Mouse (Mus musculus) kidney, postnatal 0 days (tissue): ENCODE measurements around the gene Heatr5a. TPM values are rescaled to one million over a fixed set of nuclear protein-coding genes. Genes with fewer than 3 reads are reported as not detected.

Source experiments
- ATAC-seq: fragments of 200-750 bp; cut with Nextera tagmentation; replicated peaks from 2 replicates; pipeline ENCODE4 v1.8.0; 2017; ENCODE audit warnings: low read depth, moderate number of reproducible peaks, moderate TSS enrichment, moderate library complexity; ENCODE audit not compliant: low FRiP score
- DNase-seq: peaks from one replicate; pipeline ENCODE4 v3.0.0-alpha.2; 2016; ENCODE audit warnings: low spot score
- H3K27ac ChIP-seq: fragments of 300-500 bp; sonication (generic); 2 replicates; pipeline ENCODE4 v1.5.1; 2014; ENCODE audit warnings: mild to moderate bottlenecking
- H3K27me3 ChIP-seq: fragments of 300-500 bp; sonication (generic); 2 replicates; pipeline ENCODE4 v1.6.1; 2014; ENCODE audit warnings: low read length, mixed read lengths; ENCODE audit not compliant: insufficient read depth
- H3K36me3 ChIP-seq: fragments of 300-500 bp; sonication (generic); 2 replicates; pipeline ENCODE4 v1.6.1; 2014; ENCODE audit warnings: low read length, mixed read lengths; ENCODE audit not compliant: insufficient read depth
- H3K4me1 ChIP-seq: fragments of 300-500 bp; sonication (generic); replicated peaks from 2 replicates; pipeline ENCODE4 v1.6.1; 2014; ENCODE audit warnings: antibody characterized with exemption, low read length, mixed read lengths; ENCODE audit not compliant: insufficient read depth
- H3K4me2 ChIP-seq: fragments of 300-500 bp; sonication (generic); 2 replicates; pipeline ENCODE4 v1.6.1; 2014; ENCODE audit warnings: mild to moderate bottlenecking, low read length, moderate library complexity, mixed read lengths
- H3K4me3 ChIP-seq: fragments of 300-500 bp; sonication (generic); replicated peaks from 2 replicates; pipeline ENCODE4 v1.5.1; 2014; ENCODE audit warnings: low read depth, low read length
- H3K9ac ChIP-seq: fragments of 300-500 bp; sonication (generic); 2 replicates; pipeline ENCODE4 v1.6.1; 2014; ENCODE audit warnings: low read depth, low read length
- H3K9me3 ChIP-seq: fragments of 300-500 bp; sonication (generic); replicated peaks from 2 replicates; pipeline ENCODE4 v1.6.1; 2016; ENCODE audit warnings: low read length, inconsistent platforms, mixed read lengths
- CTCF ChIP-seq: IDR thresholded peaks from 2 replicates; pipeline ENCODE4 v1.5.1; 2016; ENCODE audit warnings: antibody characterized with exemption, low read depth, mild to moderate bottlenecking, moderate library complexity
- WGBS: fragments of 180-500 bp; shearing (Covaris S2); extraction: QIAGEN DNeasy Blood & Tissue Kit; methylation state at CpG from one replicate; pipeline ENCODE4 v1.1.7; 2014; 5-methylcytosine and 5-hydroxymethylcytosine counted together
- polyA plus RNA-seq: library from polyadenylated mRNA; unstranded; fragments of >200 nt; fragmentation: Nextera tagmentation; extraction: Ambion mirVana; gene quantifications from 2 replicates; pipeline ENCODE4 v1.2.1, GENCODE M21; 2015

Heatr5a gene
- polyA plus RNA-seq = 3.7 and 4.3 TPM in 2 replicates

- WGBS = under 1% methylated on average over 50 of the region's 53 CpGs
- DNase-seq = peak; percentile 95
- peak within 1 kb of the TSS; percentile 96 for H3K4me3 ChIP-seq
Observed at GRCm38 (mm10) chr12:51971070-51971664, at the start of gene Heatr5a. Heatr5a (minus strand) TSS chr12:51971321.

GRCm38 (mm10) chr12:52014494-52015029 lies 43.4 kb upstream of the Heatr5a start:
- no peak overlapping the region for H3K9ac ChIP-seq
- DNase-seq = peak; percentile 46
- no peak overlapping the region for H3K27ac ChIP-seq
- no peaks in the 10 kb centered on the region for H3K36me3 ChIP-seq
- H3K4me1 ChIP-seq = 0 out of 2 replicates have a peak, but pooled peaks cover 4% of the 10 kb centered on the region
- TF ChIP-seq CTCF = no peak
- H3K9me3 ChIP-seq = no peaks in the 10 kb centered on the region
- no peak overlapping the region for H3K4me2 ChIP-seq
- H3K4me3 ChIP-seq = no peak overlapping the region
- no peak for ATAC-seq
- no peaks in the 10 kb centered on the region for H3K27me3 ChIP-seq
- 60% methylated on average over 7 of the region's 7 CpGs for WGBS

More at GRCm38 (mm10) chr12:51971070-51971664, at the start of gene Heatr5a:
- H3K27ac ChIP-seq = peak within 1 kb of the TSS; percentile 90
- TF ChIP-seq CTCF = no peak
- no peaks in the 10 kb centered on the region for H3K36me3 ChIP-seq
- ATAC-seq = peak; percentile 98
- no peaks in the 10 kb centered on the region for H3K27me3 ChIP-seq
- H3K4me1 ChIP-seq = no peaks in the 10 kb centered on the region; the same call in 1 of the 2 replicates
- peak within 1 kb of the TSS; percentile 71 for H3K4me2 ChIP-seq
- H3K9me3 ChIP-seq = no peaks in the 10 kb centered on the region
- H3K9ac ChIP-seq = peak within 1 kb of the TSS; percentile 93

- ATAC-seq (no peak), DNase-seq (no peak)
- Histone ChIP-seq H3K4me1 (0 out of 2 replicates have a peak, but pooled peaks cover 4% of the 10 kb centered on the region), H3K36me3 (no peaks in the 10 kb centered on the region), H3K4me2 (no peak overlapping the region), H3K9ac (no peak overlapping the region), H3K9me3 (no peaks in the 10 kb centered on the region), H3K27ac (no peak overlapping the region), H3K4me3 (no peak overlapping the region), H3K27me3 (no peaks in the 10 kb centered on the region)
- 79% methylated on average over 11 of the region's 11 CpGs for WGBS
- TF ChIP-seq CTCF = no peak
Observed at GRCm38 (mm10) chr12:52014044-52014443, 42.9 kb upstream of the Heatr5a start.

GRCm38 (mm10) chr12:52013274-52013673 lies 42.2 kb upstream of the Heatr5a start:
- Histone ChIP-seq H3K9me3 (no peaks in the 10 kb centered on the region), H3K36me3 (no peaks in the 10 kb centered on the region), H3K4me3 (no peak overlapping the region), H3K4me2 (no peak overlapping the region), H3K4me1 (0 out of 2 replicates have a peak, but pooled peaks cover 4% of the 10 kb centered on the region), H3K9ac (0 out of 2 replicates have a peak overlapping the region, but pooled peaks have one; percentile 8), H3K27ac (no peak overlapping the region), H3K27me3 (no peaks in the 10 kb centered on the region)
- ATAC-seq = no peak
- WGBS = 14% methylated on average over 9 of the region's 9 CpGs
- peak; percentile 48 for DNase-seq
- no peak for TF ChIP-seq CTCF

GRCm38 (mm10) chr12:52012159-52012558 lies 41.0 kb upstream of the Heatr5a start:
- Histone ChIP-seq H3K27ac (no peak overlapping the region), H3K4me2 (no peak overlapping the region), H3K36me3 (no peaks in the 10 kb centered on the region), H3K4me3 (no peak overlapping the region), H3K9me3 (no peaks in the 10 kb centered on the region), H3K27me3 (no peaks in the 10 kb centered on the region), H3K9ac (no peak overlapping the region), H3K4me1 (0 out of 2 replicates have a peak, but pooled peaks cover 4% of the 10 kb centered on the region)
- ATAC-seq = no peak
- DNase-seq = no peak
- WGBS = 73% methylated on average over 8 of the region's 8 CpGs
- no peak for TF ChIP-seq CTCF

- peak; percentile 77 for TF ChIP-seq CTCF
- 0 out of 2 replicates have a peak, but pooled peaks cover 4% of the 10 kb centered on the region for H3K4me1 ChIP-seq
- DNase-seq (peak; percentile 76), ATAC-seq (no peak)
- H3K9ac ChIP-seq = no peak overlapping the region
- WGBS = 60% methylated on average over 2 of the region's 2 CpGs
- no peaks in the 10 kb centered on the region for H3K9me3 ChIP-seq
- no peaks in the 10 kb centered on the region for H3K36me3 ChIP-seq
- no peak overlapping the region for H3K4me3 ChIP-seq
- H3K27me3 ChIP-seq = no peaks in the 10 kb centered on the region
- no peak overlapping the region for H3K4me2 ChIP-seq
- no peak overlapping the region for H3K27ac ChIP-seq
Observed at GRCm38 (mm10) chr12:52010630-52010961, 39.5 kb upstream of the Heatr5a start.
